Mouse (Mus musculus) small intestine, adult 2 months (tissue): ENCODE measurements around the gene Arel1. TPM values are rescaled to one million over a fixed set of nuclear protein-coding genes. Genes with fewer than 3 reads are reported as not detected.

ENCODE experiments used
- H3K27ac ChIP-seq: fragments of 200-500 bp; 2 replicates; pipeline ENCODE4 v1.5.1; 2012; ENCODE audit warnings: low read depth, low read length, control low read depth, inconsistent platforms; ENCODE audit not compliant: insufficient read depth
- H3K27me3 ChIP-seq: fragments of 200-500 bp; 2 replicates; pipeline ENCODE4 v1.6.1; 2012; ENCODE audit warnings: mild to moderate bottlenecking, moderate library complexity, low read length, inconsistent platforms; ENCODE audit not compliant: control insufficient read depth, insufficient read depth
- H3K36me3 ChIP-seq: fragments of 200-500 bp; 2 replicates; pipeline ENCODE4 v1.6.1; 2012; ENCODE audit warnings: mild to moderate bottlenecking, low read length, control low read depth, inconsistent platforms; ENCODE audit not compliant: control insufficient read depth, insufficient read depth
- H3K4me1 ChIP-seq: fragments of 200-500 bp; 2 replicates; pipeline ENCODE4 v1.6.1; 2012; ENCODE audit warnings: low read length, inconsistent platforms, mixed read lengths; ENCODE audit not compliant: control insufficient read depth, insufficient read depth, insufficient read length
- H3K4me3 ChIP-seq: fragments of 200-500 bp; 2 replicates; pipeline ENCODE4 v1.5.1; 2012; ENCODE audit warnings: low read depth, mild to moderate bottlenecking, control low read depth, inconsistent platforms, low read length, moderate library complexity
- CTCF ChIP-seq: fragments of 200-500 bp; IDR thresholded peaks from 2 replicates; pipeline ENCODE4 v1.5.1; 2012; ENCODE audit warnings: low read depth, mild to moderate bottlenecking, control low read depth, inconsistent platforms, low read length, moderate library complexity, mixed read lengths; ENCODE audit not compliant: insufficient replicate concordance, insufficient read length; ENCODE audit errors: extremely low read depth
- POLR2A ChIP-seq: fragments of 200-500 bp; IDR thresholded peaks from 2 replicates; pipeline ENCODE4 v1.6.1; 2012; ENCODE audit warnings: low read depth, mild to moderate bottlenecking, control low read depth, inconsistent platforms, low read length, moderate library complexity
- WGBS: fragments of 180-500 bp; shearing (Covaris S2); methylation state at CpG from one replicate; pipeline ENCODE4 v1.1.7; 2018; 5-methylcytosine and 5-hydroxymethylcytosine counted together
- polyA plus RNA-seq: library from polyadenylated mRNA; depleted of rRNA; stranded (reverse); fragments of >200 nt; gene quantifications from 2 replicates; pipeline ENCODE4 v1.2.3, GENCODE M21; 2012

Gene Arel1
- polyA plus RNA-seq, 1 experiment, result 19.7 TPM

GRCm38 (mm10) chr12:84996501-84997398 is 26.1 kb upstream of the Arel1 start:
- Histone ChIP-seq H3K27ac (peak overlapping the region; percentile 25; the same call in 1 of the 2 replicates), H3K4me1 (peaks cover 10% of the 10 kb centered on the region), H3K27me3 (no peaks in the 10 kb centered on the region), H3K4me3 (peak overlapping the region; percentile 88), H3K36me3 (no peaks in the 10 kb centered on the region)
- WGBS, result under 1% methylated on average over 44 of the region's 44 CpGs
- TF ChIP-seq CTCF (no peak), POLR2A (no peak)

- TF ChIP-seq CTCF, result peak; percentile 50
- TF ChIP-seq POLR2A, result peak; percentile 76
These were observed 25.4 kb upstream of the Arel1 start, which contains the start of gene Ylpm1 for GRCm38 (mm10) chr12:84996083-84996496. Gene Ylpm1 (plus strand): TSS chr12:84996321.

DNA sequence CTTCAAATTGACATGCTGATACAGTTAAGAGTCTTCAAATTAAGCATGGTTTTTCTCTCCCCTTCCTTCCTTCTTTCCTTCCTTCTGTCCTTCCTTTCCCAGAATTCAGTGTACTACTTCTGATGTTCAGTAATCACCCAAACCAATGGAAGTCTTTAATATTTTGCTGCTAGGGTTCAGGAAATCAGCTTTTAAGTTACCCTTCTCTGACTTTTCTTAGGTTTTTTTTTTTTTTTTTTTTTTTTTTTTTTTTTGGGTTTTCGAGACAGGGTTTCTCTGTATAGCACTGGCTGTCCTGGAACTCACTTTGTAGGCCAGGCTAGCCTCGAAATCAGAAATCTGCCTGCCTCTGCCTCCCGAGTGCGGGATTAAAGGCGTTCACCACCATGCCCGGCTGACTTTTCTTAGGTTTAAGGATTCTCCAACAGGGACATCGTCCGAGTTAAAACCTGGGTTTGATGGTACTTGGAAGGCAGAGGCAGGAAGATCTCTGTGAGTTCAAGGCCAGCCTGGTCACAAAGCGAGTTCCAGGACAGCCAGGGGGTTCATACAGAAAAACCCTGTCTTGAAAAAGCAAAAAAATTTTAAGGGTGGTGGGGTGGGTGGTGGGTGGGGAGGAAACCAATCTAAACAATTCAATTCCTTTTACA is 24.5 kb upstream of the Arel1 start:
- Histone ChIP-seq H3K4me1 (peaks cover 10% of the 10 kb centered on the region), H3K36me3 (no peaks in the 10 kb centered on the region), H3K27ac (no peak overlapping the region), H3K4me3 (no peak overlapping the region), H3K27me3 (no peaks in the 10 kb centered on the region)
- TF ChIP-seq CTCF, result no peak
- TF ChIP-seq POLR2A, result no peak
- 91% methylated on average over 9 of the region's 9 CpGs for WGBS

More at GRCm38 (mm10) chr12:84996083-84996496, 25.4 kb upstream of the Arel1 start, which contains the start of gene Ylpm1:
- H3K4me1 ChIP-seq, result peaks cover 10% of the 10 kb centered on the region
- H3K27ac ChIP-seq, result peak within 1 kb of the TSS; percentile 25; the same call in 1 of the 2 replicates
- peak within 1 kb of the TSS; percentile 88 for H3K4me3 ChIP-seq
- no peaks in the 10 kb centered on the region for H3K36me3 ChIP-seq
- no peaks in the 10 kb centered on the region for H3K27me3 ChIP-seq
- WGBS, result under 1% methylated on average over 45 of the region's 45 CpGs

- TF ChIP-seq CTCF, result no peak
- TF ChIP-seq POLR2A, result no peak
- WGBS, result 70% methylated on average over 4 of the region's 4 CpGs
- no peak overlapping the region for H3K27ac ChIP-seq
- no peaks in the 10 kb centered on the region for H3K27me3 ChIP-seq
- no peaks in the 10 kb centered on the region for H3K36me3 ChIP-seq
- no peak overlapping the region for H3K4me3 ChIP-seq
- H3K4me1 ChIP-seq, result no peaks in the 10 kb centered on the region
These were observed 18.8 kb upstream of the Arel1 start for GRCm38 (mm10) chr12:84989456-84989855.

GRCm38 (mm10) chr12:84979264-84979862 is 8.7 kb upstream of the Arel1 start:
- no peak overlapping the region for H3K27ac ChIP-seq
- 84% methylated on average over 2 of the region's 2 CpGs for WGBS
- H3K36me3 ChIP-seq, result peaks cover 65% of the 10 kb centered on the region
- no peak for TF ChIP-seq CTCF
- no peak overlapping the region for H3K4me3 ChIP-seq
- H3K27me3 ChIP-seq, result no peaks in the 10 kb centered on the region
- no peaks in the 10 kb centered on the region for H3K4me1 ChIP-seq

- H3K27me3 ChIP-seq, result no peaks in the 10 kb centered on the region
- H3K36me3 ChIP-seq, result peaks cover 19% of the 10 kb centered on the region
- peak overlapping the region; percentile 97 for H3K4me3 ChIP-seq
- TF ChIP-seq CTCF, result no peak
- TF ChIP-seq POLR2A, result no peak
- 7% methylated on average over 15 of the region's 15 CpGs for WGBS
- H3K4me1 ChIP-seq, result peaks cover 5% of the 10 kb centered on the region
- peak overlapping the region; percentile 58 for H3K27ac ChIP-seq
These were observed 858 bp downstream of the Arel1 start for GRCm38 (mm10) chr12:84969656-84970427.
